21 mouse cellular contexts compared by ENCODE assay signal in the genomic region with DNA sequence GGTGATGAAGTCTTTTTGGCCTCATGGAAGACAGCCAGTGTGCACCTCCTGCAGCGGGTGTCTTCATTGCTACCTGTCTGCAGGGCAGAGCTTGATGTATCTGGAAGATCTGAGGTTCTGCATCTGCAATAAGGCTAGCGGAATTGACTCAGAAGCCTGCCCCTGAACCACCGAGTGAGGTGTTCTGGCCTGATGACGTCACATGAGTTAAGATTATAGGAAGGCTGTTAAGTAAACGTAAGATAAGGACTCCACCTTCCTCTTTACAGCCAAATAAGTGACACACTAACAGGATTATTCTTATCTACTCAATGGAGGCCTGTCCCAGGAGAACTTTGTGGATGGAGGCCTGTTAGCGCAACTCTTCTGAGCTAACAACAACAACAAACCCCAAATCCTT. TPM values are rescaled to one million over a fixed set of nuclear protein-coding genes. Genes with fewer than 3 reads are reported as not detected.
DNase-seq lines count a peak whose midpoint lies in the region; ATAC-seq and TF ChIP-seq lines count a peak whose summit lies in the region.
"Had no signal": no experiment of that assay in that cellular context is flagged by ENCODE, and none has a peak within 500 bp of the region (broad histone marks: within the 10 kb centered on the region; RNA-seq: fewer than 3 reads in every experiment).

No protein-coding gene starts in this region.

- H3K4me2 ChIP-seq in intestine, embryonic 16.5 days (ENCODE audit: low read depth, low read length): no peak overlapping the region
- no peak overlapping the region for H3K4me2 ChIP-seq in intestine, postnatal 0 days (replicated peaks; ENCODE audit: low read depth)
- H3K4me2 ChIP-seq in stomach, postnatal 0 days (replicated peaks; ENCODE audit: low read depth): no peak overlapping the region
- H3K4me2 ChIP-seq: forebrain, embryonic 12.5 days; heart, embryonic 13.5 days; hindbrain, embryonic 14.5 days had no signal

- no peak for TF ChIP-seq EP300 in stomach, postnatal 0 days (optimal IDR thresholded peaks at IDR 0.05)

- 0 out of 2 replicates have a peak overlapping the region, but pooled peaks have one; percentile 19 for H3K27ac ChIP-seq in intestine, embryonic 16.5 days (ENCODE audit: low read length)
- H3K27ac ChIP-seq in intestine, postnatal 0 days (ENCODE audit: low read depth, low read length): no peak overlapping the region
- no peak overlapping the region for H3K27ac ChIP-seq in stomach, postnatal 0 days (replicated peaks)
- H3K27ac ChIP-seq: forebrain, embryonic 12.5 days; hindbrain, embryonic 14.5 days had no signal

- DNase-seq in heart, adult 11 months: peak; percentile 82
- no peak for DNase-seq in heart, adult 8-10 months (ENCODE audit: low spot score)
- DNase-seq in induced T-regulatory cell, adult 2 months (ENCODE audit: low read depth): peak; percentile 41
- peak; percentile 40 for DNase-seq in stomach, postnatal 0 days (ENCODE audit: low spot score)
- no peak for DNase-seq in spleen, adult 18-20 months
- no peak for DNase-seq in MN1 (ENCODE audit: low spot score)
- DNase-seq: adrenal gland, postnatal 14 days; cerebellum, adult 2 months; cerebellum, postnatal 10 days; gastrocnemius, postnatal 10 days; heart, postnatal 10 days had no signal

- no peaks in the 10 kb centered on the region for H3K9me3 ChIP-seq in intestine, embryonic 16.5 days (ENCODE audit: control insufficient read depth, low read length)
- H3K9me3 ChIP-seq in intestine, postnatal 0 days (ENCODE audit: control insufficient read depth): no peaks in the 10 kb centered on the region
- no peaks in the 10 kb centered on the region for H3K9me3 ChIP-seq in stomach, postnatal 0 days (ENCODE audit: control insufficient read depth, low read length)
- H3K9me3 ChIP-seq: forebrain, embryonic 12.5 days; heart, embryonic 13.5 days; hindbrain, embryonic 10.5 days had no signal

- no peaks in the 10 kb centered on the region for H3K36me3 ChIP-seq in intestine, embryonic 16.5 days (ENCODE audit: control insufficient read depth, insufficient read depth, low read length)
- H3K36me3 ChIP-seq in intestine, postnatal 0 days (ENCODE audit: control insufficient read depth, insufficient read depth): no peaks in the 10 kb centered on the region
- H3K36me3 ChIP-seq in stomach, postnatal 0 days (ENCODE audit: control insufficient read depth, insufficient read depth, low read length): no peaks in the 10 kb centered on the region
- H3K36me3 ChIP-seq: forebrain, embryonic 12.5 days; heart, embryonic 13.5 days; hindbrain, embryonic 10.5 days had no signal

- TF ChIP-seq CTCF in intestine, postnatal 0 days (IDR thresholded peaks at IDR 0.05; ENCODE audit: low read depth): no peak
- TF ChIP-seq CTCF in stomach, postnatal 0 days (IDR thresholded peaks at IDR 0.05; ENCODE audit: low read depth): no peak

- no peak for ATAC-seq in intestine, embryonic 16.5 days
- no peak for ATAC-seq in intestine, postnatal 0 days
- no peak for ATAC-seq in stomach, postnatal 0 days (ENCODE audit: low FRiP score, low TSS enrichment)
- ATAC-seq: activated CD4-positive, CD25-positive, alpha-beta regulatory T cell, adult 4 months; forebrain, embryonic 16.5 days; Patski had no signal

- no peak overlapping the region for H3K4me3 ChIP-seq in intestine, embryonic 16.5 days (ENCODE audit: low read length)
- H3K4me3 ChIP-seq in intestine, postnatal 0 days (ENCODE audit: low read depth, low read length): no peak overlapping the region
- no peak overlapping the region for H3K4me3 ChIP-seq in stomach, postnatal 0 days (ENCODE audit: low read depth, low read length)
- H3K4me3 ChIP-seq: forebrain, embryonic 12.5 days; heart, embryonic 13.5 days; hindbrain, embryonic 10.5 days had no signal

- H3K27me3 ChIP-seq in intestine, embryonic 16.5 days (replicated peaks; ENCODE audit: control insufficient read depth, insufficient read depth, low read length): no peaks in the 10 kb centered on the region
- H3K27me3 ChIP-seq in intestine, postnatal 0 days (replicated peaks; ENCODE audit: control insufficient read depth, insufficient read depth, low read length): no peaks in the 10 kb centered on the region
- H3K27me3 ChIP-seq in stomach, postnatal 0 days (ENCODE audit: control insufficient read depth, insufficient read depth, low read length): no peaks in the 10 kb centered on the region
- H3K27me3 ChIP-seq: forebrain, embryonic 12.5 days; heart, embryonic 13.5 days; Patski had no signal

- H3K4me1 ChIP-seq in intestine, embryonic 16.5 days (ENCODE audit: control insufficient read depth, insufficient read depth, low read length): peaks cover 36% of the 10 kb centered on the region
- H3K4me1 ChIP-seq in intestine, postnatal 0 days (replicated peaks; ENCODE audit: control insufficient read depth, insufficient read depth, low read length): peaks cover 11% of the 10 kb centered on the region
- H3K4me1 ChIP-seq in stomach, postnatal 0 days (replicated peaks; ENCODE audit: control insufficient read depth, insufficient read depth): peaks cover 5% of the 10 kb centered on the region; the same call in 1 of the 2 replicates

- H3K9ac ChIP-seq in intestine, embryonic 16.5 days (ENCODE audit: low read depth, low read length): no peak overlapping the region
- no peak overlapping the region for H3K9ac ChIP-seq in intestine, postnatal 0 days (ENCODE audit: low read depth, low read length)
- H3K9ac ChIP-seq in stomach, postnatal 0 days (ENCODE audit: low read length): no peak overlapping the region
- H3K9ac ChIP-seq: forebrain, embryonic 12.5 days; heart, embryonic 13.5 days; hindbrain, embryonic 14.5 days had no signal

- WGBS in intestine, embryonic 16.5 days: 39% methylated on average over 6 of the region's 6 CpGs
- 26% methylated on average over 6 of the region's 6 CpGs for WGBS in intestine, postnatal 0 days
- WGBS in stomach, postnatal 0 days: 41% methylated on average over 6 of the region's 6 CpGs

RNA-seq across cellular contexts. Expression of a gene that starts 4.5 kb away (rescaled TPM):
- total RNA-seq in heart, adult 8-10 months (2022): 10 to 100 TPM in 2 of 4 experiments, 1 to 10 TPM in 2; 7.2 to 13.4 (median 9.7) TPM
- 13.5 and 14.2 TPM in 2 replicates for polyA plus RNA-seq in intestine, embryonic 16.5 days (2015; fragmentation: Nextera tagmentation; extraction: Ambion mirVana)
- polyA plus RNA-seq in intestine, postnatal 0 days (2015; fragmentation: Nextera tagmentation; extraction: Ambion mirVana): 6.1 and 6.2 TPM in 2 replicates
- 7.6 and 8.0 TPM in 2 replicates for polyA plus RNA-seq in stomach, postnatal 0 days (2015; fragmentation: Nextera tagmentation; extraction: Ambion mirVana)
- total RNA-seq: MEL had no signal

Comparison
In these comparisons a context has a peak if more than half of its experiments do, and no peak if none do; other contexts are left out.
1. DNase-seq: peak in heart, adult 11 months (single experiment), induced T-regulatory cell, adult 2 months (single experiment) and stomach, postnatal 0 days (single experiment); none in heart, adult 8-10 months (single experiment), spleen, adult 18-20 months (0 of 2) and MN1 (single experiment).